Comparison of ENCODE assay signal across 7 mouse cellular contexts in genomic region chr5:124529697-124530096, GRCm38 (mm10). TPM values are rescaled to one million over a fixed set of nuclear protein-coding genes. Genes with fewer than 3 reads are reported as not detected.
DNase-seq lines count a peak whose midpoint lies in the region; ATAC-seq lines count a peak whose summit lies in the region.

No protein-coding gene starts in this region.

- no peak for ATAC-seq in embryonic facial prominence, embryonic 13.5 days (ENCODE audit: insufficient number of reproducible peaks, insufficient read depth, low FRiP score, low TSS enrichment, low read depth)
- no peak for ATAC-seq in kidney, embryonic 16.5 days (ENCODE audit: low FRiP score, low TSS enrichment)
- ATAC-seq in midbrain, embryonic 14.5 days (ENCODE audit: low FRiP score, low TSS enrichment) = no peak

- no peak overlapping the region for H3K27ac ChIP-seq in embryonic facial prominence, embryonic 13.5 days
- H3K27ac ChIP-seq in kidney, embryonic 16.5 days (ENCODE audit: low read length) = peak overlapping the region; percentile 65
- no peak overlapping the region for H3K27ac ChIP-seq in midbrain, embryonic 14.5 days (replicated peaks; ENCODE audit: low read depth, low read length)

- 36% methylated on average over 8 of the region's 8 CpGs for WGBS in embryonic facial prominence, embryonic 13.5 days
- WGBS in kidney, embryonic 16.5 days = 32% methylated on average over 8 of the region's 8 CpGs
- WGBS in midbrain, embryonic 14.5 days = 75% methylated on average over 8 of the region's 8 CpGs

- peaks cover 40% of the 10 kb centered on the region for H3K4me1 ChIP-seq in embryonic facial prominence, embryonic 13.5 days
- peaks cover 43% of the 10 kb centered on the region for H3K4me1 ChIP-seq in kidney, embryonic 16.5 days (ENCODE audit: insufficient read depth, low read length)
- peaks cover 16% of the 10 kb centered on the region for H3K4me1 ChIP-seq in midbrain, embryonic 14.5 days (ENCODE audit: control insufficient read depth, insufficient read depth, low read length)

- peak overlapping the region; percentile 89 for H3K4me2 ChIP-seq in embryonic facial prominence, embryonic 13.5 days
- peak overlapping the region; percentile 69 for H3K4me2 ChIP-seq in kidney, embryonic 16.5 days (replicated peaks; ENCODE audit: low read depth, low read length)
- peak overlapping the region; percentile 67 for H3K4me2 ChIP-seq in midbrain, embryonic 14.5 days (ENCODE audit: low read length)

- DNase-seq in heart, adult 9 months (ENCODE audit: low spot score in 2 of 2) = peak; percentile 32 to 38
- no peak for DNase-seq in midbrain, embryonic 14.5 days
- DNase-seq in urinary bladder, postnatal 36 days (ENCODE audit: low spot score in 2 of 2) = no peak
- DNase-seq in gastrocnemius, postnatal 36 days = no peak
- no peak for DNase-seq in layer of hippocampus, adult 9-11 months

- intact Hi-C loops in gastrocnemius, postnatal 36 days (cut with DNase I) = loop anchor here (5.0 kb wide), 1 partner anchor 32 kb away; no protein-coding TSS in a partner anchor

- peak overlapping the region; percentile 84; the same call in 1 of the 2 replicates for H3K9ac ChIP-seq in embryonic facial prominence, embryonic 13.5 days
- H3K9ac ChIP-seq in kidney, embryonic 16.5 days (replicated peaks; ENCODE audit: low read length) = peak overlapping the region; percentile 76
- no peak overlapping the region; the same call in 1 of the 2 replicates for H3K9ac ChIP-seq in midbrain, embryonic 14.5 days (replicated peaks; ENCODE audit: low read length)

- peaks cover 20% of the 10 kb centered on the region for H3K36me3 ChIP-seq in embryonic facial prominence, embryonic 13.5 days
- H3K36me3 ChIP-seq in kidney, embryonic 16.5 days (ENCODE audit: insufficient read depth, low read length) = no peaks in the 10 kb centered on the region
- no peaks in the 10 kb centered on the region for H3K36me3 ChIP-seq in midbrain, embryonic 14.5 days (ENCODE audit: control insufficient read depth, insufficient read depth, low read length)

- peak overlapping the region; percentile 77 for H3K4me3 ChIP-seq in embryonic facial prominence, embryonic 13.5 days
- peak overlapping the region; percentile 78 for H3K4me3 ChIP-seq in kidney, embryonic 16.5 days (ENCODE audit: low read length)
- peak overlapping the region; percentile 70 for H3K4me3 ChIP-seq in midbrain, embryonic 14.5 days (replicated peaks; ENCODE audit: low read depth, low read length)

- no peaks in the 10 kb centered on the region for H3K9me3 ChIP-seq in embryonic facial prominence, embryonic 13.5 days
- H3K9me3 ChIP-seq in kidney, embryonic 16.5 days (ENCODE audit: low read length) = no peaks in the 10 kb centered on the region
- H3K9me3 ChIP-seq in midbrain, embryonic 14.5 days (ENCODE audit: control insufficient read depth, low read length) = no peaks in the 10 kb centered on the region

- no peaks in the 10 kb centered on the region for H3K27me3 ChIP-seq in embryonic facial prominence, embryonic 13.5 days
- H3K27me3 ChIP-seq in kidney, embryonic 16.5 days (ENCODE audit: insufficient read depth, low read length) = no peaks in the 10 kb centered on the region
- H3K27me3 ChIP-seq in midbrain, embryonic 14.5 days (ENCODE audit: control insufficient read depth, insufficient read depth, low read length) = no peaks in the 10 kb centered on the region

RNA-seq across cellular contexts. Expression of gene Rilpl1, which starts 1.5 kb away (rescaled TPM):
- 23.3 and 24.5 TPM in 2 replicates for polyA plus RNA-seq in embryonic facial prominence, embryonic 13.5 days (2015; fragmentation: Nextera tagmentation; extraction: Ambion mirVana)
- polyA plus RNA-seq in kidney, embryonic 16.5 days (2015; fragmentation: Nextera tagmentation; extraction: Ambion mirVana) = 21.7 and 21.9 TPM in 2 replicates
- 9.0 and 9.9 TPM in 2 replicates for polyA plus RNA-seq in midbrain, embryonic 14.5 days (2014; fragmentation: Nextera tagmentation; extraction: Ambion mirVana)
- total RNA-seq in gastrocnemius, postnatal 36 days (2021) = 100 to 1,000 TPM; 197 to 200 TPM

RNA-seq across cellular contexts. Expression of gene Tmed2, which starts 10.8 kb away (rescaled TPM):
- 508 and 520 TPM in 2 replicates for polyA plus RNA-seq in embryonic facial prominence, embryonic 13.5 days (2015; fragmentation: Nextera tagmentation; extraction: Ambion mirVana)
- polyA plus RNA-seq in kidney, embryonic 16.5 days (2015; fragmentation: Nextera tagmentation; extraction: Ambion mirVana) = 537 and 602 TPM in 2 replicates
- polyA plus RNA-seq in midbrain, embryonic 14.5 days (2014; fragmentation: Nextera tagmentation; extraction: Ambion mirVana) = 327 and 369 TPM in 2 replicates
- total RNA-seq in gastrocnemius, postnatal 36 days (2021) = 100 to 1,000 TPM; 133 to 145 TPM

RNA-seq across cellular contexts. Expression of gene Ddx55, which starts 23.0 kb away (rescaled TPM):
- 19.3 and 19.6 TPM in 2 replicates for polyA plus RNA-seq in embryonic facial prominence, embryonic 13.5 days (2015; fragmentation: Nextera tagmentation; extraction: Ambion mirVana)
- polyA plus RNA-seq in kidney, embryonic 16.5 days (2015; fragmentation: Nextera tagmentation; extraction: Ambion mirVana) = 13.9 and 17.2 TPM in 2 replicates
- 21.9 and 22.1 TPM in 2 replicates for polyA plus RNA-seq in midbrain, embryonic 14.5 days (2014; fragmentation: Nextera tagmentation; extraction: Ambion mirVana)
- total RNA-seq in gastrocnemius, postnatal 36 days (2021) = 1 to 10 TPM; 3.1 to 3.6 TPM

RNA-seq across cellular contexts. Expression of gene Snrnp35, which starts 46.8 kb away (rescaled TPM):
- 25.9 and 28.3 TPM in 2 replicates for polyA plus RNA-seq in embryonic facial prominence, embryonic 13.5 days (2015; fragmentation: Nextera tagmentation; extraction: Ambion mirVana)
- polyA plus RNA-seq in kidney, embryonic 16.5 days (2015; fragmentation: Nextera tagmentation; extraction: Ambion mirVana) = 27.4 and 29.4 TPM in 2 replicates
- polyA plus RNA-seq in midbrain, embryonic 14.5 days (2014; fragmentation: Nextera tagmentation; extraction: Ambion mirVana) = 8.9 and 10.6 TPM in 2 replicates
- 10 to 100 TPM; 20.5 to 26.1 TPM for total RNA-seq in gastrocnemius, postnatal 36 days (2021)

RNA-seq across cellular contexts. Expression of gene Eif2b1, which starts 49.2 kb away (rescaled TPM):
- polyA plus RNA-seq in embryonic facial prominence, embryonic 13.5 days (2015; fragmentation: Nextera tagmentation; extraction: Ambion mirVana) = 74.1 and 76.3 TPM in 2 replicates
- polyA plus RNA-seq in kidney, embryonic 16.5 days (2015; fragmentation: Nextera tagmentation; extraction: Ambion mirVana) = 73.4 and 76.1 TPM in 2 replicates
- polyA plus RNA-seq in midbrain, embryonic 14.5 days (2014; fragmentation: Nextera tagmentation; extraction: Ambion mirVana) = 71.8 and 73.4 TPM in 2 replicates
- 10 to 100 TPM; 40.2 to 44.4 TPM for total RNA-seq in gastrocnemius, postnatal 36 days (2021)

Comparison
In these comparisons a context has a peak if more than half of its experiments do, and no peak if none do; other contexts are left out.
1. DNase-seq: peak in heart, adult 9 months (2 of 2); none in midbrain, embryonic 14.5 days (single experiment), urinary bladder, postnatal 36 days (0 of 2), gastrocnemius, postnatal 36 days (0 of 2) and layer of hippocampus, adult 9-11 months (single experiment).
2. Peak in every context shown above with its lines, with median percentiles within 50 percentile points of each other: H3K4me2 ChIP-seq and H3K4me3 ChIP-seq.